Mouse (Mus musculus) forelimb bud, embryonic 11.5 days (tissue): Measurements from ENCODE around the gene Med17.

ENCODE experiments used
- DNase-seq: peaks from one replicate; pipeline ENCODE4 v3.0.0-alpha.2; 2012; ENCODE audit warnings: low read depth, low spot score

Gene Med17

GRCm38 (mm10) chr9:15288402-15288801 lies 8.7 kb upstream of the Med17 start:
- no peak for DNase-seq

GRCm38 (mm10) chr9:15287846-15288245 lies 8.1 kb upstream of the Med17 start:
- no peak for DNase-seq

GRCm38 (mm10) chr9:15285443-15285842 lies 5.7 kb upstream of the Med17 start:
- DNase-seq, result no peak

DNA sequence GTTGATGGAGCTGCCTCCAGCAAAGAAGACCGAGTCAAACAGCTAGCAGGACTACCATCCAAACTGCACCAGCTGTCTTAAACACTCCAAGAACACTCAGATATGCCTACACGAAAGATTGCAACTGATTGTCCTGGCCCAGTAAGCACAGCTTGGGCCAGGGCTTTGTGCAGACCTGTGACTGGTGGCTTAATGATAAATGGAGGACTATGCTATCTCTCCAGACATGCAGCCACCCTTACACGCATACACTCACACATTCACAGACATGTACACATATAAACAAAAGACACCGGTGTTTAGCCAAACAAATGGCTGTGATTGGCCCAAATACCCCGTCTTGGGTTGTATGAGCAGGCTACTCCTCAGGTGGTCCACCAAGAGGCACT lies 754 bp upstream of the Med17 start:
- DNase-seq, result peak; percentile 5

DNA sequence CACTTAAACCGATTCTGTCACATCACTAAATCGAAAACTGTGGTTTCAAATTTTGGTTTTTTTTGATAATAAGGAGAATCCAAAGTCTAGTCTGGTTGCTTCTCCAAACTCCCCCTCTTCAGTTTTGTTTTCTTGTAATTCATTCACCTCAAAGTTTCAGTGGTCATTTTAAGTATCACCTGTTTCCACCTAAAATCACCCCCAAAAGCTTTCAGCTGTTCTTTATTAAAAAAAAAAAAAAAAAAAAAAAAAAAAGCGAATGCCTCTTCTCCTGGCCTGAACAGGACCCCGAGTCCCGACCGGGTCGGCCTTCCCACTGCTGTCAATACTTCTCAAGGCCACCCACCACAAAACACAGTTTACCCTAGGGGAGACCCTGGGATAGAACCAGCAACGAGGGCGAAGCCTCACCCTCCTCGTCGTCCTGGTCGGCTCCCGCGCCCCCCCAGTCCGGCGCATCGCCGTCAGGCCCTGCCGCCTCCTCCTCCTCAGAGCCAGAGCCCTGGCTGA lies 537 bp downstream of the Med17 start:
- no peak for DNase-seq

GRCm38 (mm10) chr9:15278343-15278742 lies 1.4 kb downstream of the Med17 start:
- no peak for DNase-seq

DNA sequence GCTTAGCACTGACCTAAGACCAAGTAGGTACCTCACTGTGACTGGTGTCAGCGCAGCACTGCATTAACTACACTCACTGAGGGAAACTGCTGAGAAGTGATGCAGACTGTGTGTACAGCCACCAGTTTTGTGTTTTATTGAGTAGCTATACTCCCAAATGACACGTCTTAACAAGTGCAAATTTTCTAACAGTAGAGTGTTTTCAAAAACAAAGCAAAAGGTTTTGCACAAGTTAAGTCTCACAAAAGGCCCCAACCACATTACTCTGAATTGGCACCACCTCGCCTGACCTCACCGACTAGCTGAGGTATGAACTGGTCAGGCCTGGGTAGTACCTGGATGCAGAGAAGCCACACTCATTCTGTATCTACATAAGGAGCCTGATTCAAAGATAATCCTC lies 2.9 kb downstream of the Med17 start:
- DNase-seq, result no peak

DNA sequence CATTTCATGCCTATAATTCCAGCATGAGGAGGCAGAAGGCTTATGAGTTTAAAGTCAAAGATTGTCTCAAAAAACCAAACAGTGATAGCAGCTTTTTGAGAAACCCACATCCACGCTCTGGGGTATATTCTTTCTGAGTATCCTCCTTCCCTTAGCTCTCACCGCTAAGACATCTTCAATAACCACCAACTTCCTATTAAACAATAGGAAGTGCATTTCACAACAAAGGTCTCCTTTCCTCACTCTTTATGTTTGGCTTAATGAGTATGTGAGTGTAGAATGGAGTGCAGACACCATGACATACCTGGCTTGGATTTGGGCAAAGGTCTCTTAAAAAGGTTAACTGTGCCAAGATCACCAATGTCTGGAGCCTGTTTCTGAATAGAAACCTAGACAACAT lies 5.8 kb downstream of the Med17 start:
- DNase-seq, result no peak

DNA sequence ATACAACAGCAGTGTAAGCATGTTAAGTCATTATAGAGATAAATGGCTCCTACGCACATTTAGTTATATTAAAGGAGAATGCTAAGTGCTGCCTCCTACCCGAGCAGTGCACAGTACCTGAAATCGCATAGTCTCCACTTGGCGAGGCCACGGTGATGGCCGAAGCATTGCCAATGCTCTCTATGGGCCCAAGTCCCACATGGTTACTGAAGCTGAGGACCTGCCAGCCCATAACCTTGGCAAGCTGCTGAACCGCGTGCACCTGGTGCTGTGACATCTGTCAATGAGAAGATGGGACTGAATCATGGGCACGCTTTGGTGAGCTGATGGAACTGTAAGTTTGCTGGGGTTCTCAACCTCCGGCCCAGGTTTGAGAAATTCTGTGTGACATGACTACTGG lies 16.2 kb downstream of the Med17 start:
- no peak for DNase-seq

DNA sequence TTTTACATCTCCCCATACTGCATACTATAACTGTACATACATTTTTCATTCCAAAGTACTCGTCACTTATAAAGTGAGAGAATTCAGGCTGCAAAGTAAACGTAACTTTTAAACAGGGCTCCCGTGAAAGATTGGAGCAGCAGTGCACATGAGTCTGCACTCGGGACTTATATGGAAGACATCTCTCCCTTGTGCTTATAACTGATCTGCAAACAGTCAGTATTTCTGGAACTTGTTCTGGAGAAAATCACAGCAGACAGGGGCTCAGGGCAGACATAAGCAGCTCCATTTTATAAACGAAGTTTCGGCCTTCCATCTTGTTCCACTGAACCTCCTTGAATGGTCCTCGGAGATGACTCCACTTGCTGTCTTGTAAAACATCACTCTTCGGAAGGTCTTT lies 17.8 kb downstream of the Med17 start:
- DNase-seq, result no peak

DNA sequence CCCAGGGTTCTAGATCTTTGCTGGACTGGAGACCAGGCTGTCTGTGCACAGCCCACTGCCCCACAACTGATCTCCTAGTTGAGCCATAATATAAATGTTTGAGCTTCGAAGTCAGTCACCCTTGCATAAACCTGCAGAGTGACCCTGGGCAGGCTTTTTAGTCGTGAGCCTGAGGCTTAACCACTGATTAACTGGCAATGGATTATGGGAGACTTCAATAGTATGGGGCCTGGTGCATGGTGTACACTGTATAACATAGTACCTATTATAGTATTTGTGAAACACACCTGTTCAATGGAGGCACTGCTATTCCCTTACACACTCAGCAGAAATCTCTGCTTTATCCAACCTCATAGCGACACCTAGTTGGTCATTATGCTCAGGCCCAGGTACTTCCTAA lies 23.5 kb downstream of the Med17 start:
- no peak for DNase-seq

DNA sequence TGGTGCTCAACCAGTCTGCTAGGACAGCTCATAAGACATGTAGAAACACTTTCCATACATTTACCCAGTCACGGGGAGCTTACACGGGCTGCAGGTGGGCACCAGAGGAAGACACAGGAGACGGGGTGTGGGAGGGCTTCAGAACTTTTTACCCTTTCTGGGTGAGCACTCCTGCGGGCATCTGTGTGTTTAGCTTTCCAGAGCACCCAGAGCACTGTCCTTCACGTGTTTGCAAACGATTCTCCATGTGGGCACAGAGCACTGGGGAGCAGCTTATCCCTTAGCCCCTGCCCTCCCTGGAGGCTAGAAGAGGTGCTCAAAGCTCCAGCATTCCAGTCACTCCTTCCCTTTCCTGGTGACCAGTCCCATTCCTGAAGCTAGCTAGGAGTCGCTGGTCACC lies 25.2 kb downstream of the Med17 start:
- no peak for DNase-seq

DNA sequence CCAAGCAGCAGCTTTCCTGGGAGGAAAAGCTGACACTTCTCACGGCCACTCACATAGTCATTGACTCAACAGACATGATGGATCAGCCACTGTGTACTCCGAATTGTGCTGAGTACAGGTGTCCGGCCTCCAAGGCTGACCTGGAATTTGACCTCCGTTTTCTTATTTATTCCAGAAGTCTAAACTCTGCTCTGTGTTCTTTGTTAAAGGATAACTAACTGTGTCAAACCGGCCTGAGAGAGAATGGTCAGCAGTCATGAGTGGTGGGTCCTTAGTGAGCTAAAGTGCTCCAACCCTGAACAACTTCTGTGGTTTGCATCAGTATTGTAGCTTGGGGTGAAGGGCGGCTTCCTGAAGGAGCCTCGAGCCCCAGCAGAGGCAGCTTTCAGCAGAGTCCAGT lies 27.5 kb downstream of the Med17 start:
- no peak for DNase-seq

GRCm38 (mm10) chr9:15250376-15250775 lies 29.4 kb downstream of the Med17 start:
- DNase-seq, result no peak

DNA sequence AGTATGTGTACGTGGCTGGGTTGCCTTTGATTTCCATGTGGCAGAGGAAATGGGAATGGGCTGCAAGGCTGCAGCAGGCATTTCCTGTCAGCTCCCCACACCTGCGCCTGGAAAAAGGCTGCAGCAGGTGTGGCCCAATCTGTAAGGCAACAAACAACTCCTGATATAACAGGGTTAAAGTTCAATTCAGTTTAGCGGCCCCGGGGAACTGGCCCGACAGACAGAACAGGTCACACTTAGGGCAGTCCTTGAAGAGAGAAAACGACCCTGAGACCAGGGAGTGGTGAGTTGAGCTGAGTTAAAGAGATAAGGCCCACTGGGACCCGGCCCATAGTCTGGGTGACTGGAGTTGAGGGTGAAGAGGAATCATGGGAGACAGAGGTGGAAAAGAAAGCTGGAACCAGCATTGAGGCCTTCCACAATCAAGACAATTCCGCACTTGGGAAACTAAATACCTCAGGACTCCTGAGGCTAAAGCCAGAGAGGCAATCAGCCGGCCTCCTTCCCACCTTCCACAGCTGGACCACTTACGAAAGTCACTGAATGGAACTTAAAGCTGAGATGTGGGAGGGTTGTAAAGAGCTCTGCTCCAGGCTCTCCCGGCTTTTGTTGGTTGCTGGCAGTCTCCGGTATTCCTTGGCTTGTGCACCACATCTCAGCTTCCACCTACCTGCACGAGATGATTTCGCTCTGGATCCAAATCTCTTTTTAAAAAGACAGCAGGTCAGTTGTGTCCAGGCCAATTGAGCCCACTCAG lies 34.2 kb downstream of the Med17 start:
- no peak for DNase-seq

DNA sequence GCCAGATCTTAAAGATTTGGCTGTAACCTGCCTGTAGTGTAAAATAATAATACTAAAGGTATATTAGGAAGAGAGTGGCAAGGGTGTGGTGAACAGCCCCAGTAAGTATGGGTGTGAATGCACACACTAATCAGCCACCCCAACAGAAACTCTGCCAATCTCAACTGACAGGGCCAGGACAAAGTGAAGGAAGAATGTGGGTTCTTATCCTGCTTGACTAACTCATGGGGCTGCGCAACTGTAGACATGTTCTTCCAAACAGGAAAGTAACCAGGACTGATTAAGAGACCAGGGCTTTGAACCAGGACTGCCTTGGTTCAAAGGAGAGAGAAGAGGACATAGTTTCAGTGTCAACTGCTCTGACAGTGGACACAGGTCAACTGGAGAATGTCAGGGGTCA lies 37.6 kb downstream of the Med17 start:
- no peak for DNase-seq

DNA sequence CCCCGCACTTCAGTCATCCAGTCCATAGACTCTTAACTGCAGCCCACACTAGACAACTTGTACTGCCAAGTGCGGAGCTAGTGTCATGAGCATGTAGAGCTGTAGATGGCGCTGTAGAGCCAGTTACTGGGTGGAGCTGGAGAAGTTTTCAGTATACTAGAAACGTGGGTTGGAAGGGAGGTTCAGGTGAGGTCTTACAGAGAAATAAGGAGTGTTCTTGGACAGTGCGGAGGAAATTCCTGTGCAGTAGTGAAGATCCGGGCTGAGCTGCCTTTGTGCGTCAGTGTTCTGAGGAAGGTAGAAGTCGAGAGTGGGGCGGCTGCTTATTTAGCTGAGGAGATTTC lies 38.2 kb downstream of the Med17 start:
- peak; percentile 77 for DNase-seq

- DNase-seq, result no peak
These were observed 38.7 kb downstream of the Med17 start for GRCm38 (mm10) chr9:15240863-15241595.

GRCm38 (mm10) chr9:15240006-15240405 lies 39.7 kb downstream of the Med17 start:
- DNase-seq, result no peak

- peak; percentile 45 for DNase-seq
These were observed 40.4 kb downstream of the Med17 start, which contains the start of gene Vstm5 for GRCm38 (mm10) chr9:15239042-15239925. TSS of gene Vstm5 (plus strand) at chr9:15239045.

GRCm38 (mm10) chr9:15238297-15238990 lies 41.3 kb downstream of the Med17 start:
- DNase-seq, result no peak
